Mouse (Mus musculus): Measurements from ENCODE around the gene Kpna3. TPM values are rescaled to one million over a fixed set of nuclear protein-coding genes. Genes with fewer than 3 reads are reported as not detected.

The Kpna3 gene
- 52.6 TPM for polyA plus RNA-seq (2017; shearing (Covaris generic))

GRCm38 (mm10) chr14:61439661-61440559, at the start of gene Kpna3:
Kpna3 (minus strand) TSS chr14:61439874.

DNA sequence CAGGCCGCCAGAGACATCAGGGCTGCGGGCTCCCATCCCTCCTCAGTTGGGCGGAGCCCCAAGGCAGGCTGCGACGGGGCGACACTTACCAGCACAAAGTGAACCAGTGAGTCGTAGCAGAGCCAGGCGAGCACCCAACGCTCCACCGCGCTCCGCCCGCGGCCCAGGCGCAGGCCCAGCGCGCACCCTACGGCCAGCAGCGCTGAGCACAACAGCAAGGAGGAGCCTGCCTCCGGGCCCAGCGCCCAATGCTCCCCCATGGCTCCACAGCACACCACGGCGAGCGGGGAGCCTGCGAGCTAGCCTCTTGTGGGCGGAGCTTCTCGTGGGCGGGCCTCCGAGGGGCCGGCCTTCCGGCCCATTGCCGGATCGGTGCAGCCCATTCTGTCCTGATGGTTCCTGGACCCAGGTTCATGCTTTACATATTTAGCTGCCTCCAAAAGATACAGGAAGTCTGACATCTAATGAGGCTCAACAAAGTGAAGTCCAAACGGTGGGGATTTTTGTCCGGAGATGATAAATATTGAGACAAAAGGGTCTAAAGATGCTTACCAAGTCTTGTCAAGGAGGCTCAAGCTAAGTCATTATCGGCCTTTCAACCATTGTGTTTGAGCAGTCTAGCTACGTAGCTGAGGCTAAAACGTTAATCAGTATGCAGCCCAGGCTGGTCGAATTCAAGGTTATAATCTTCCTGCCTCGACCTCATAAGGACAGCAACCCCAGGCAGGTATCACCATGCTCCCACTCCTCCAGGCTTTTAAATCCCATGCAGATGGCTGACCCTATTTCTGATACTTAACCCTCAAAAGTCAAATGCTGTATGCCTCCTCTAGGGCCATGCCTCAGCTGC, 79.3 kb downstream of the Kpna3 start, which contains the start of gene Ebpl:
TSS of gene Ebpl (minus strand) at position 309 of the 850 bp plus-strand sequence.

Other genes starting within 250 kb of the Kpna3 start
- not detected for gene Sgcg, start 181.4 kb downstream of the Kpna3 start, polyA plus RNA-seq (2017; shearing (Covaris generic))
- gene Arl11, start 130.1 kb downstream of the Kpna3 start, polyA plus RNA-seq (2017; shearing (Covaris generic)): 0.49 TPM
- gene Ebpl, start 79.4 kb downstream of the Kpna3 start, polyA plus RNA-seq (2017; shearing (Covaris generic)): 14.1 TPM
- 9.3 TPM for gene Spryd7, start 117.0 kb upstream of the Kpna3 start, polyA plus RNA-seq (2017; shearing (Covaris generic))
- gene Trim13, start 158.4 kb upstream of the Kpna3 start, polyA plus RNA-seq (2017; shearing (Covaris generic)): 7.6 TPM
- 0.51 TPM for gene Kcnrg, start 167.6 kb upstream of the Kpna3 start, polyA plus RNA-seq (2017; shearing (Covaris generic))